Mouse (Mus musculus): ENCODE results near the gene Tmem222.

DNA sequence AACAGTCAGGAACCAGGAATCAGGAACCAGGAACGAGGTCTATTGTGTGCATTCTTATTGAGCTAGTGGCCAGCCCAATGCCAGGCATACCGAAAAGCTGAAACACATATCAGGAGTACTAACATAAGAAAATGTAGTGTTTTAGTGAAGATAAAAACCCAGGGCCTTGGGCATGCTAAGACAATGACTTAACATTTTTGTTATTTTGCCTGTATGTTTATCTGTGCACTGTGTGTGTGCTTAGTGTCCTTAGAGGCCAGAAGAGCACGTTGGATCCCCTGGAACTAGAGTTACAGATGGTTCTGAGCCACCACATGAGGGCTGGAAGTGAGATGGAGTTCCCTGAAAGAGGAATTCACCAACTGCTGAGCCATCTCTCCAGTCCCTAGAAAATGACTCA lies 7.7 kb upstream of the Tmem222 start:
- TF ChIP-seq CTCF (IDR thresholded peaks at IDR 0.05; ENCODE audit: borderline replicate concordance, extremely low read depth, insufficient read depth, insufficient read length) = no peak
- no peak for TF ChIP-seq POLR2A (IDR thresholded peaks at IDR 0.05; ENCODE audit: borderline replicate concordance, extremely low read depth, insufficient read depth, insufficient read length, poor library complexity, severe bottlenecking)

All from brain, embryonic 14.5 days (tissue).